Mouse (Mus musculus) gastrocnemius, adult 18-20 months (tissue): ENCODE measurements around the gene Spen. TPM values are rescaled to one million over a fixed set of nuclear protein-coding genes. Genes with fewer than 3 reads are reported as not detected.

Source experiments
- DNase-seq: peaks from one replicate; pipeline ENCODE4 v3.0.0; 2021; ENCODE audit warnings: low spot score
- total RNA-seq, 2 experiments: library from RNA; stranded (reverse); gene quantifications; 2 replicates each; pipeline ENCODE4 v1.2.3; 2021

Gene Spen
- total RNA-seq, 2 experiments from 2014 or later: 21.4 to 21.9 TPM

- no peak for DNase-seq
These were observed 114.5 kb downstream of the Spen start for GRCm38 (mm10) chr4:141423691-141424431.

DNA sequence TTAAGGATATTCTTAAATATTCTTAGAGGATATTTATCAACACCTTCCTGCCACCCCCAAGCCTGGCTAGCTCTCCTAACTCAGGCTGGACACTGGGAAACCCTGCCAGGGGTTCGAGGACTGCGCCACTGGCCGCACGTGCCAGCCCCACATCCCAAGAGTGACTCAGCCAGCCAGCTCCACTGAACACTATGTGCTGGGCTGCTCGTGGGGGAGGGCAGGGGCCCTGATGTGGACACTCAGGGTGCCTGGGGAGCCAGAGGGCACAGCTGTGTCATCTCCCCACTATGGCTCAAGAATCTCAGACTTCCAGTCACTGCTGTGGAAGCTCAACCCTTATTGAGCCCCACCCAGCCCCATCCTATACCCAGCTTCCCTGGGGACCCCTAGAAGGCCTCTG, 115.1 kb downstream of the Spen start:
- DNase-seq: peak; percentile 54

DNA sequence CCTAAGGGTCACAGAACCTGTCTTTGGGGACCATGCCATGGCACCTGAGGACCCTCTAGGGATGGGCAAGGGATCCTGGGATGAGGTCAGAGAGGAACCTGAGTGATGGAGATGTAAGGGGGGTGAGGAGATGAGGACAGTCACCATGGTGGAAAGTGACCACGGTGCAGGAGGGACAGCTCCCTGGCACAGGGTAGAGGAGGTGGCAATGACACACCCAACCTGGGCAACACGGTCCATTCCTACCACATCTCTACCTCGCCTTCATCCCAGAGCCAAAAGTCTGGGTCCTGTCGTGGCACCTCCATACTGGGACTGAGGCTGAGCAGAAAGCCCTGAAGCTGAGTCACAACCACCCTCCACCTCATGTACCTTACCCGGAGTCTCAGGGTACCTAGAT, 115.6 kb downstream of the Spen start:
- DNase-seq: no peak

DNA sequence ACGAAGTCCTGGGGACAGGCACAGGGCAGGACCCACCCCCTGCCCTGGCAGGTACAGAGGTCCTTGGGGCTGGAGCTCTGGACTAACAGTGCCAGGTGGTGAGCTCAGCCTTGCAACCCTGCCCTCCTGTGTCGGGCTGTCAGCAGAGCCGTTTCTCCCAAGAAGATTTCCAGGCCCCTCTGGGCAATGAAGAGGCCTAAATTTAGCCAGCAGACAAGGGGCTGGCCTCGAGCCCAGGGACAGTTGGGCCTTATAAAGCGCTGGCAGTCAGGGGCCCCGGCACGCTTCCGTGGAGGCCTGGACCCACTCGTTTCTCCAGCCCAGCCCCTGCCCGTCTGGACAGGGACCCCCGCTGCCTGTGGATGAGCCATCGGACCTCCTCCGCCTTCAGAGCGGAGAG, 117.0 kb downstream of the Spen start:
- DNase-seq: peak; percentile 82

DNA sequence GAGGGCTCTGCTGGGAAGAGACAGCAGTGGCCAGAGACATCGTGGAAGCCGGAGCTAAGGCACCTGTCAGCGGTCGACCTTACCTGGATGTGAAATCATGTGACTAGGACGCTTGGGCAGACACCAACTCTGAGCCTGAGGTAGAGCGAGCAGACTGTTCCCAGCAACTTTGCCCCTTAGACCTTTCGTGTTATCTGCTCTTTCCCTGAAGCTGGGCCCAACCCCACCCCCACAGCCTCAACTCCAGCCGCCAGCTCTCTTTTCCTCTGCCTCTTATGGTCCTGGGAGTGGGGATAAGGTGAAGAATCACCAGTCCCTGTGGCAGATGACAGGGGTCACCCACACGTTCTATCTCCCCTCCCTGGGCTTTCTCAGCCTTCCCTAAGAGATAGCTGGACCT, 117.5 kb downstream of the Spen start:
- DNase-seq: no peak

- DNase-seq: no peak
These were observed 118.1 kb downstream of the Spen start, which contains the start of gene Hspb7 for GRCm38 (mm10) chr4:141420192-141420829. Hspb7 (plus strand) TSS chr4:141420779.

DNA sequence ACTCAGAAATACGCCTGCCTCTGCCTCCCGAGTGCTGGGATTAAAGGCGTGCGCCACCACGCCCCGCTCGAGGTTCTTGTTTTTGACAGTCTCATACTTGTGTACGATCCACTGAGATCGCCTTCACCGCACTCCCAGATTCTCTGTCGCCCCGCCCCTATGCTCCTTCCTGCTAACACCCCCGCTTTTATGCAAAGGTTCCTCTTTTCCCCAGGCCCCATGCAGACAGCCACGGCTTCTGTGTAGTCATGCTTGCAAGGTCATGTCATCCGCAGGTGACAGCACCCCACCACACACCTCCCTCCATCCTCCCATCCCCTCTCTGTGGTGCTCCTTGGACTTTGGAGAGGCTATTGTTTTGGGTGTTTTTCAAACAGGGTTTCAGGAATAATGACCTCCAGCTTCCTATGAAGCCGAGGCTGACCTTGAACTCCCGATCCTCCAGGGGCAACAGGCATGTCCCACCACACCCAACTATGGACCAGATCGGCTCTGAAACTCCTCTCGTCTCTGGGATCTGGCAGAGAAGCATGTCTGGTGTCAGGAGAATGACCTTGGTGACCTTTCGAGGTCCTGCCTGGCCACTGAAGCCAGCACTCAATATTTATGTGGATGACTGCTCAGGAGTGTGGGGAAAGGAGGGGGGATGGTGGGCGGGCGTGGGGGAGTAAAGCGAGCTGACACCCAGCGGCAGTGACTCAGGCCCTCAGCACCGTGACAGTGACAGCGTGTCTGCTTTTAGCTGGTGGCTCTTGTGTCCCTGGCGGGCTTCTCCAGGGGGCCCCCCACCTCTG, 118.8 kb downstream of the Spen start:
- no peak for DNase-seq

Other genes with a start within 250 kb of the Spen start
- 1 to 10 TPM; 1.6 to 2.9 TPM for gene Epha2, start 237.4 kb downstream of the Spen start, total RNA-seq
- gene Fam131c, start 170.4 kb downstream of the Spen start, total RNA-seq: under 1 TPM; 0.16 to 0.31 TPM
- gene Clcnka, start 139.9 kb downstream of the Spen start, total RNA-seq: not detected
- under 1 TPM in 1 of 2 experiments, not detected in 1; 0.40 TPM for gene Clcnkb, start 122.6 kb downstream of the Spen start, total RNA-seq
- 100 to 1,000 TPM; 331 to 560 TPM for gene Hspb7, start 117.8 kb downstream of the Spen start, total RNA-seq
- 1 to 10 TPM in 1 of 2 experiments, under 1 TPM in 1; 0.87 to 1.0 TPM for gene Srarp, start 102.5 kb downstream of the Spen start, total RNA-seq
- gene Zbtb17, start 93.9 kb downstream of the Spen start, total RNA-seq: 10 to 100 TPM; 29.2 to 32.2 TPM
- 1 to 10 TPM in 1 of 2 experiments, under 1 TPM in 1; 0.90 to 1.1 TPM for gene Fblim1, start 67.5 kb upstream of the Spen start, total RNA-seq
- under 1 TPM; 0.55 to 0.62 TPM for gene Tmem82, start 80.0 kb upstream of the Spen start, total RNA-seq
- 10 to 100 TPM; 13.3 to 15.7 TPM for gene Slc25a34, start 85.2 kb upstream of the Spen start, total RNA-seq
- gene Plekhm2, start 126.3 kb upstream of the Spen start, total RNA-seq: 10 to 100 TPM; 28.9 to 34.5 TPM
- gene Rsc1a1, start 147.0 kb upstream of the Spen start, total RNA-seq: 1 to 10 TPM; 4.1 to 5.2 TPM
- 10 to 100 TPM; 57.5 to 62.5 TPM for gene Ddi2, start 184.8 kb upstream of the Spen start, total RNA-seq
- not detected for gene Agmat, start 208.1 kb upstream of the Spen start, total RNA-seq